Mouse (Mus musculus): ENCODE results near the gene Gngt2.

DNA sequence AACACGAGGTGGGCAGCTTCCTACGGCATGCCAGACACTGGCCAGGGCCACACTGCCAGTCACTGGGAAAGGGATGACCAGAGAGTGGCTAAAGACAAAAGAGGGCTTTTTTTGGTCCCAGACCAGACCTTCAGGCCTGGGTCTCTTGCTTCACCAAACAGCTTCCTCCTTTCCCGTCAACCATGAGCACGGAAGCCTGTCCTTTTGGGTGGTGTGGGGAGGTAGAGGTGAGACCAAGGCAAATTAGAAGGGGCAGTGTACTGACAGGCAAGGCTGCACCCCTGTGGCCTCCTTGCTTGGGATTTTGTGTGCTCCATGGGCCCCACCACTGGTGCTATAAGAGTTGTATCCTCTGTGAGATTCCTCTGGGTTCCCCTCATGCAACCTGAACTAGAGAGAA lies 1.6 kb downstream of the Gngt2 start:
- no peak for TF ChIP-seq POLR2A (IDR thresholded peaks at IDR 0.05; ENCODE audit: borderline replicate concordance, low read depth, low read length)
- no peak for TF ChIP-seq CTCF (IDR thresholded peaks at IDR 0.05; ENCODE audit: low read depth, low read length)

Measured in bone marrow macrophage, adult 2 months (primary cell).